Mouse (Mus musculus): ENCODE data around the gene Plin3. TPM values are rescaled to one million over a fixed set of nuclear protein-coding genes. Genes with fewer than 3 reads are reported as not detected.
"Not testable (repeated sequence)": the region's sequence is repeated elsewhere in the genome, so short reads cannot be mapped to it uniquely, and the experiment has no call there.

Plin3 gene
- polyA plus RNA-seq, 2 experiments from 2014 or later = 31.8 to 32.1 TPM

DNA sequence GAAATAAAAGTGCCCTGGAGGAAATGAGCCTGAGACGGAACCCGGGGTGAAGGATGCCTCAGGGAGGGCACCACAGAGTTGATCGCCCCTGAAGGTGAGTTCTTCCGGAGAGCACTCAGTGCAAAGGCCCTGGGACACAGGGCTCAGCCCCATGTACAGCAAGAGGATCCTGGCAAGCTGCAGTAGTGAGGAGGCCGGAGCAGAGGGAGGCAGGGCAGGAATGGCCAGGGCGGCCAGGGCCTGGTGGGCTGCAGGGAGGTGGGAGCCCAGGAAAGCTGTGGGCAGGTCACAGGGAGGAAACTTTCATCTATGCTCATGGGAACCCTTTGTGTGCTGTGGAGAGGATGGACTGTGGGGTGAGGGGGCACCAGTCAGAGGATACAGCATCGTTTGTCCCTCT, 19.2 kb downstream of the Plin3 start:
- ATAC-seq = no peak

DNA sequence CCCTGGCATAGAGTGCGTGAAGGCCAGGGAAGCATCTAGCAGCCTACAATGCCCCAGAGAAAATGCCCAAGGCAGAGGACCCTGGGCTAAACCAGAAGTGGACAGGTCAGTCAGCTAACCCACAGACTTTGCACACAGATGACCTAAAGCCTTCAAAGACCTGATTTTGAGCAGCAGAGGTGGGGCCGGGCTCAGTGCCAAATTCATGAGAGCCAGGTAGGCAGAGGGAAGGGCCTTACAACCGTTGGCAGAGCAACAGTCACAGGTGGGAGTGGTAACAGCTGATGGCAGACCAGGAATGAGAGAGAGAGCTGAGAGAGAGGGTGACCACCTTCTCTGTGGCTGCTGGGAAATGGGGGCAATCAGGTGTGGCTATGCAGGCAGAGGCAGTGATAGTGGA, 20.0 kb downstream of the Plin3 start:
- no peak for ATAC-seq

DNA sequence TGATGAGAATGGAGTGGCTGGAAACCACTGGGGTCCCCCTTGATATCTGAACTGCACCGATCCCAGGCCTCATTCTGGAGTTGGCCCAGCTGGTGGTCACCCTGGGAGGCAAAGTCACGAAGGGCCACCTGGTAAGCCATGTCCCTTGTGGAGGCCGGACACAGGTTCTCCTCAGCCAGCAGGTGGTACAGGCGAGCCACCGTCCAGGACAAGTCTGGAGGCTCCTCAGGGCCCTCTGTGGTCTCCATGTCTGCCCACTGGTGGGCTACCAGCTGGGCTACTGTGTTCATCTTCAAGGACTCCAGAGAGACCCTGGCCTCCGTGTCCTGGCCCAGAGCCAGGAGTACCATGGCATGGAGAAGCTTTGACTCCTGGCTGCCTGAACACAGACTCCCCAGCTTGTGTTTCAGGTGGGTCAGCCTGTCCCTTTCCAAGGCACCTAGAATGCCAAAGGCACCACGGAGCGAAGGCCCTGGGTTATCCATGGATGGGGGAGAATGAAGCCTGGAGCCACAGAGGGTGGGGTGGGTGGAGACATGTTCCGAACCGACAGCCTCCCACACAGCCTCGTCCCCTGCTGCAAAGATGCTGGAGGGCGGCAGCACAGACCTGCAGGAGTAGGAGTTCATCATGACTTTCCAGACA, 20.9 kb downstream of the Plin3 start:
- ATAC-seq = no peak

DNA sequence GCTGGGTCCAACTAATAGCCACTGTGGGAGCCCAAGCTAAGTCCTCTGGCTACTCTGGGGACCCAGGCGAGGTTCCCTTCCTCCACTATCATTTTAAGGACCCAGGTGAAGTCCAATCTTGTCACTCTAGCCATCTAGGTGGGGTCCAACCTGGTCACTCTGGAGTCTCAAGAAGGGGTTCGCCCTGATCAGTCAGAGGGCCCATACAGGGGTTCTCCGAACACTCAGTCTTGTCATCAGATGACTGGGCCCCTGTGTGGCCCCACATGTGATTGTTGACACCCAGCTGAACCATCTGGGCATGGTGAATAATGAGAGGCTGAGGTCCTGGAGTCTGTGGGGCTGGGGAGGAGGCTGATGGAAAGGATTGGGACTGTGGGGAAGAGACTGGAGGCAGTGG, 22.9 kb downstream of the Plin3 start:
- ATAC-seq = no peak

DNA sequence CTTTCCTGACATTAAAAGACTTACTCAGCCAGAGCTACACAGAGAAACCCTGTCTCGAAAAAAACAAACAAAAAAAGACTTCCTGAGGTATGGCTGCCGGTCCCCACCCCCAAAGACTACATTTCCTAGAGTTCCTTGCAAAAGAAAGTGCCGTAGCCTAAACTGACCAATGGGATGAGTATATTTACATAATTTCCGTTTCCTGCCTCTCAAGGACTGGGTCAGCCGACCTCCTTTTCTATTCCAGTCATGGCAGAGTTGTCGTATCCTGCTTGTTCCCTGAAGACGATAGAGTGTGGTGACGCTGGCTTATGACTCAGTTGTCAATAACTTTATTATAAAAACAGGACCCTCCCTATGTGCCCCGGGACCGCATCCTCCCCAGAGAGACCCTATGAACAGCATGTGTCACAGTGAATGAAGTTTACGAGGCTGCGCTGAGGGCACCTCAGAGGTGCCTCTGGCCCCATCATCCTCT, 23.5 kb downstream of the Plin3 start:
- peak; percentile 96 for ATAC-seq

DNA sequence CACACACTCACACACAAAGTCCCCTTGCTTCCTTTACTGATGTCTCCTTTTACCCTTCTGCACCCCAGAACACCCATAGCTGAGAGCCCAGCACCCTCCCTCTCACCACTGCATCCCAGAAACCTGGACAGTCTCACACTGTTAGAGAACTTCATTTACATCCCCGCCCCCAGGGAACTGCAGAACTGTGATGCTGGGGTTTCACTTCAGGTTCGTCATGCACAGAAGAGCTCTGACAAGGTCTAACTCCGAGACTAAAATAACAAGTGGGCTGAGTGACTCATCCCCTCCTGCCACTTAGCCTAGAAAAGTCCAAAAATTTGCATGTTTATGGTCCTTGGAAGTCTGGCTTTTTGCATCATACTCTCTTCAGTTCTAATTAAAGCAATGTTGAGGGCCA, 26.4 kb downstream of the Plin3 start:
- no peak for ATAC-seq

DNA sequence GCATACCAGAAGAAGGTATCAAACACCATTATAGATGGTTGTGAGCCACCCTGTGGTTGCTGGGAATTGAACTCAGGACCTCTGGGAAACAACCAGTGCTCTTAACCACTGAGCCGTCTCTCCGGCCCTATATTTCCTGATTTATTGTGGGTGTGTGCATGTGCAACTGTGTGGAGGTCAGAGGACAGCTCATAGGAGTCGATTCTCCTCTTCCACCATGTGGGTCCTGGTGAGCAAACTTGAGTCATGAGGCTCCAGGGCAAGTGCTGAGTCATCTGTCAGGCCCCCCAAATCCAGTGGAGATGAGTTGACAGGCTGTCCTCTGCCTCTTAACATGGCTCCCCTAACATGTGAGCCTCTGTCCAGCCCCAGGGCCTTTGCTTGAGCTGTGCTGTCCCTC, 26.8 kb downstream of the Plin3 start:
- no peak for ATAC-seq

DNA sequence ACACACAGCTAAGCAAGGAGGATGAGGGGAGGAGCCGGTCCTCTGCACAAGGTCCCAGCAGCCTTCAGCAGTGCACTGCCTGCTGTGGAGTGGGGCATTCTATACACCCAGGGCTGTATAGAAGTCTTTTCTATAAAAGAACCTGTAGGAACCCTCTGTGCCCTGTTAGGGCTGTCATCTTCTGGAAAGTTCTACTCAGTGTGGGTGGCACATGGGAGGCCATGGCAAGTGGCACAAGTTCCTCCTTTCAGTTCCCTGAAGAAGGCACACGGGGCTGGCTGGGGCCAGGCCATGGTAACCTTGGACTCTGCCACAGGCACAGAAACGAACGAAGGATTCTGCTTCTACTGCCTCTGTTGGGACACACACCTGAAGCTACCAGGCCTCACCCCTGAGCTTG, 27.7 kb downstream of the Plin3 start:
- no peak for ATAC-seq

DNA sequence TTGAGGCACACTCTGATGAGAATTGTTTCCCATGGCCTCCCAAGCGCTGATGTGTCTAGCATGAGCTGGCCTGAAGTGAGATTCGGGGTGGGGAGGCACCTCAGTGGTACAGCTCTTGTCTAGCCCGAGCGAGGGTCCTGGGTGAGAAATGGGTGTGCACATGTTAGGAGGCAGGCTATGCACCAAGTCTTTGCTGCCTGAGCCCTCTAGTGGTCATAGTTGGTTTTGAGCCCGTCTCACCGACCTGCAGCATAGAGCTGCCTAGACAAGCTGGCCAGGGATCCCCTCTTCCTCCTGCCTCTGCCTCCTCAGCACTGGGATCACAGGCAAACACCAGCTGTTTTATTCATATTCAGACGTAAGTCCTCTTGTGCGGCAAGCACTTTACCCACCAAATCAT, 28.7 kb downstream of the Plin3 start:
- ATAC-seq = peak; percentile 89

DNA sequence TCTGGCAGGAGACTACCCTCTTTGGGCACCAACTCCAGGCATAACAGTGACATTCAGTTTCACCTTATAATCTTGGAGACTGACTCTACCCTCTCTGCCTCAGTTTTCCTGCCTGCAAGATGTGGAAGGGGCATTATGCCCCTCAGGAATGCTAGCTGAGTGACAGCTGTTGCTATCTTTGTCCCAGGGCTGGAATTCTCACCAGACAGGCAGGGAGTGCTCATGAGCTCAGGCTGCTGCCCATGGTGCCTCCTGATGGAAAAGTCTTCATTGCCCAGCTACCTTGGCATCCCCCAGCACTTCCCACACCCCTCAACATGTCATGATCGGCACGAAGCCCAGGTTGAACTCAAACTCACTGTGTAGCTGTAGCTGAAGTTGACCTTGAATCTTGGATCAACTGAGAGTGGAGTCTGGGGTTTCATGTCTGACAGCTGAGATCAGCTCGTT, 30.0 kb downstream of the Plin3 start:
- ATAC-seq = no peak

DNA sequence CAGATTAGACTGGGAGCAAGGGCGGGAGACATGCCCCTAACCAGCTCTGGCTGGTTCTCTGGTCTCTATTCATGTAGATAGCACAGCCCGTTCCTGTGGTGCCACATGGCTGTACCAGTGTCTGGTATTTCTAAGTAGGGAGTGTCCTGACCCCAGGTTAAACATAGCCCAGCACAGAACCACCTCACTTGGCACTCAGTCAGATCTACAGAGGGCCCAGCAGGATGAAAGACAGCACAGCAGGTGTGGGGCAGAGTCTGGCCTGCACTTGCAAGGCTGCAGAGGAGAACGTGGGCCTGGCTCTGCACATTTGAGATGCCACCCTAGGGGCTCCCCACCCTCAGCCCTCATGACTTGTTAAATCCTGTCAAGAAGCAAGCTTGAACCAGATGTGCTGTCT, 31.5 kb downstream of the Plin3 start:
- ATAC-seq = no peak

DNA sequence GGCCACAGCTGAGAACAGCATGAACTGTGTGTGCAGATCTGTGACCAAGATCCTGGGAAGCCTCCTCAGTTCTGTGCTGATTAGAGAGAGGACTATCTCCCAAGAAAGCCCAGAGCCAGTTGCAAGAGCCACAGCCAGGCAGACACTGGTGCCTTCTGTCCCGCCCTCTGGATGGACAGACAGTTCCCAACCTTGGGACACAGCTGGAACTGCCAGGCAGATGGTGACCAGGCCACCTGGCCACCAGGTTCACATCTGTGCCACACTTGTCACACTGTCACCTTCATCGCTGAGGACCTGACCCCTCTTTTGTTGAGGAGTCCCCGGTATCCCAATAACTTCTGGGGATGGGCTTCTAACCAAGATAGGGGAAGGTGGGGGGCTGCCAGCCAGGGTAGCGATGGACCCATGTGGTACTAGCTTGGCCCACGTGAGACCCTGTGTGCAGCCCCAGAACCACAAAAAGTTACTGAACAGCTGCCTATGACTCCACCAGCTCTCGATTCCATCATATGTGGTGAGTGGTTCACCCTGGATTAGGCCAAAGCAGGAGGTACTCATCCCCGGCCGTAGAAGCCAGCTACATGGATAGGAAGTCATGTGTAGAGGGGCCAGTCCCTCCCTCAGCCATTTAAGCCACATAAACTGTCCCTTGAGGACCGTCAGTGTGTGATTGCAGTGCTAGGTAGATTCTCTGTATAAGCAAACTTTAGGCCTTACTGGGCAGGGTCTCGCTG, 33.2 kb downstream of the Plin3 start:
- ATAC-seq = no peak

DNA sequence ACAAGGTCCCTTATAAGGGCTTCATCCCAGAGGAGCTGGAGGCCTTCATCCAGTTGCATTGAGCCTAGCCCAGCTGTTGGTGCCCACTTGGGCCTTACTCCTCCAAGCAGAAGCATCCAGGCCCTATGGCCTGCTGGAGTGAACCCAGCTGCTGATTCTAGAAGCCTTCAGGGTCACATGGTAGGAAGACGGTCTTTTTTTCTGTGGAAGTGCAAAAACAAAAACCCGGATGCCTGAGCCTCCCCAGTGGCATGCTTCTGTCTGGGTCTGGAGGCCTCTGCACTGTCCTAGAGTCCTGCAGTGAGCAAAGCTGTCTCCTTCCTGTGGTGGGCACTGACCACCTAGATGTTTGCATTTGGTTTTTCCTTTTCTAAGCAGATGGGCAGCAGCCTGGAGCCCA, 33.9 kb downstream of the Plin3 start:
- not testable (repeated sequence) for ATAC-seq

DNA sequence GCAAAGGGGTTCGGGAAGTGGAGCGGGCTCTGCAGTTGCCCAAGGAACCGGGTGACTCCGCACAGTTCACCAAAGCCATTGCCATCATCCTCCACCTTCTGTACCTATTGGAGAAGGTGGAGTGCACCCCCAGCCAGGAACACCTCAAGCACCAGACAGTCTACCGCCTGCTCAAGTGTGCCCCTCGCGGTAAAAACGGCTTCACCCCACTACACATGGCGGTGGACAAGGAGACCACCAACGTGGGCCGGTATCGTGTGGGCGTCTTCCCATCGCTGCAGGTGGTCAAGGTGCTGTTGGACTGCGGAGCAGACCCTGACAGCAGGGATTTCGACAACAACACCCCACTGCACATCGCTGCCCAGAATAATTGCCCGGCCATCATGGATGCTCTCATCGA, 34.4 kb downstream of the Plin3 start:
- not testable (repeated sequence) for ATAC-seq

DNA sequence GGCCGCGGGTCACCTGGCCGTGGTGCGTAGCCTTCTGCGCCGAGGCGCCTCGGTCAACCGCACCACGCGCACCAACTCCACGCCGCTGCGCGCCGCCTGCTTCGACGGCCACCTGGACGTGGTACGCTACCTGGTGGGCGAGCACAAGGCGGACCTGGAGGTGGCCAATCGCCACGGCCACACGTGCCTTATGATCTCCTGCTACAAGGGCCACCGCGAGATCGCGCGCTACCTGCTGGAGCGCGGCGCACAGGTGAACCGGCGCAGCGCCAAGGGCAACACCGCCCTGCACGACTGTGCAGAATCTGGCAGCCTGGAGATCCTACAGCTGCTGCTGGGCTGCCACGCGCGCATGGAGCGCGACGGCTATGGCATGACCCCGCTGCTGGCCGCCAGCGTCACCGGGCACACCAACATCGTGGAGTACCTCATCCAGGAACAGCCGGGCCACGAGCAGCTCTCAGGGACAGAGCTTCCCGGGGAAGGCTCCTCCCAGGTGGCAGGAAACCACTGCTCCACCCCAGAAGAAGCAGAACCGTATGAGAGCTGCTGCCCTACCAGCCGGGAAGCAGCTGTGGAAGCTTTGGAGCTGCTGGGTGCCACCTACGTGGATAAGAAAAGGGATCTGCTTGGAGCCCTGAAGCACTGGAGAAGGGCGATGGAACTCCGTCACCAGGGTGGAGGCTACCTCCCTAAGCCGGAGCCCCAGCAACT, 35.3 kb downstream of the Plin3 start:
- ATAC-seq = no peak

DNA sequence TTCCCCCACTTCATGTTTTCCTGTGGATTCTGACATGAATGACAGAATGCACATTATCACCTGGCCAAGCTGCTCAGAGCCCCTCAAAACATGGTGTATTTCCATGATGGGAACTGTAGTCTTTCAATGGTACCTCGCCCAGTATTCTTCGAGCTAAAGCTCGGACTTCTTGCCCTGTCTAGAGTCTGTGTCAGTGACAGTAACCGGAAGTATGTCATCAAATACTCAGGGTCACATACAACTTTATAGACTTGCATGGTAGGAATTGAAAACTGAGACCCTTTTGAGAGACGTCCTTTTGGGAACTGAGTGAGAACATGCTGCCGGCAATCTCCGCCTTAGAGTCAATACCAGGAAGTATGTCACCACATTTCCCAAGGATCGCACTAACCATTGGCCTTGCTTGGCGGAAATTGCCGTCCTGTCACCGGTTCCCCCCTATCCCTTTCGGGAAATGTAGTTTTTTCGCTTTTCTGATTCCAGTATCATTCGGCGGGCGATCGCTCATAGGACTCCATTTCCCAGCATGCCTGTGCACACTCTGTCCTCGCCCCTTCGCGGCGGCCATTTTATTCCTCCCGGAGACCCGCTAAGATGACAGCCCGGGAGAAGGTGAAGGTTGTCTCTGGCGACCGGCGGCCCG, 36.3 kb downstream of the Plin3 start, which contains the start of gene Fem1a:
Gene Fem1a, plus strand, starts transcription at position 572 of the 643 bp plus-strand sequence.
- ATAC-seq = peak; percentile 87

DNA sequence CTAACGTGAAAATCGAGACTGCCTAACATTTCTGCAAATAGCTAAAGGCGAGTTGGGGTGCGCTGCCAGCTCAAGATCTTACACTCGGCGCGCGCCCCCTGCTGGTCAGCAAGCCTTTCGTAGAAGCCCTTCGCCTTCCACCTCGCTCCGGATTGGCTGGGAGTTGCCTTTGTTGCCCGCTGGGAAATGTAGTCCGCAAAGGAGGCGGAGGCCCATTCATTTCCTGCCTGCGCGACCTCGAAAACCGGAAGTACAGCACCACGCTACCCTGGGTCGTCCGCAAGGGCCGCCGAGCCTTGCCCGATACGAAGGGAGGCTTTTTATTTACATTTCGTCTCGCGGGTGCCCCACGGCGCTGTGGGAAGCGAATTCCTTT, 36.8 kb downstream of the Plin3 start:
- ATAC-seq = peak; percentile 84

DNA sequence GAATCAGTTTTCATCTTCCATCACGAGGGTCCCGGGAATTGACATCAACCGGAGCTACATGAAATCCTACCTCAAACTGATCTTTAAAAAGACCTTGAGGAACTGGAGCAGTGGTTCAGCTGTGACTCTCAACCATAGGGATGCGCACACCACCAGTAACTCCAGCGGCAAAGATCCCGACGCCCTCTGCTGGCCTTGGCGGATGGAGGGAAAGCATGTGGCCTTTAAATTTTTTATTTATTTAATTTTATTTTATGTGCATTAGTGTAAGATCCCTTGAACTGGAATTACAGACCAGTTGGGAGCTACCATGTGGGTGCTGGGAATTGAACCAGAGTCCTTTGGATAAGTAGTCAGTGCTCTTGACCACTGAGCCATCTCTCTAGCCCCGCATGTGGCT, 37.2 kb downstream of the Plin3 start:
- ATAC-seq = no peak

DNA sequence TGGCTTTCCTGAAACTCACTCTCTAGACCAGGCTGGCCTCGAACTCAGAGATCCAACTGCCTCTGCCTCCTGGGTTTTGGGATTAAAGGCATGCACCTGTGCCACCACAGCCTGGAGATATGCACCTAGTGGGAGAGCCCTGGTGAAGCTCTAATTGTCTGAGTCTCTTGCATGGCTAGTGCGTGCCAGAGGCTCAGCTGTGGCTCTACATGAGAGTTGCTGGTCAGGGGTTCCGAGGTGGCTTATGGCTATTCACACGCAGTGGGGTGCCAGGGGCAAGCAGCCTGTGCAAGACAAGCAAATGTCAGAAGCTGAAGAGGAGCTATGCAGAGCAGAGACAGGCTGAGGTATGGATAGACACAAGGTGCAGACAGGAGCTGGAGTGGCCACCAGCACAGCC, 38.0 kb downstream of the Plin3 start:
- ATAC-seq = no peak

DNA sequence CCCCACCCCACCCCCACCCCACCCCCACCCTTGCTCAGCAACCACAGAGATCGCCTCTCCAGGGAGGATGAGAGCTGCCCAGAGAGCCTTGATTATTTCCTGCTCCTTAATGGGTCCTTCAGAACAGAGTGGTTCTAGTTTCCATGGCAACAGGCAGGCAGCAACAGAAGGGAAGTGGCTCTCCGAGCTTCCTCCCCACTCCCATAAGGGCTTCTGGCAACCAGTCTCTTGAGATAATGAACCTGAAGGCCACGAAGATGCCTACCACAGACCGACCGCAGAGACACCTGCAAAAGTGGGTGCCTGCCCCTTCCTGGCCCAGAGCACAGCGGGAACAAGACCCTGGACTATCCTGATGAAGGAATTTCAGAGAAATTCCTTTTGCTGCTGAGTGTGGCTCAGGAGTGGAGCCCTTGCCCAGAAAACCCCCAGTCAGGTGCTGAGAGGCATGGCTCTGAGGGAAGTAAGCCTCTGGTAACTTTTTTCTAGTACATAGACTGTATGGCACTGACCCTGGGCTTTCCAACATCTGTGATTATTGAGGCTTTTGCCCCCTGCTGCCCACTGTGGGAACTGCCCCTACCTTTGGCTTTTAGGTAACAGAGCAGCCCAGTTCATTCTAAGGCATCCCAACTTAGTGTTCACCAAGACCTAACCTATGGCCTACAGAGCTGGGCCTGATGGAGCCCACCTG, 41.4 kb downstream of the Plin3 start:
- peak; percentile 33 for ATAC-seq

DNA sequence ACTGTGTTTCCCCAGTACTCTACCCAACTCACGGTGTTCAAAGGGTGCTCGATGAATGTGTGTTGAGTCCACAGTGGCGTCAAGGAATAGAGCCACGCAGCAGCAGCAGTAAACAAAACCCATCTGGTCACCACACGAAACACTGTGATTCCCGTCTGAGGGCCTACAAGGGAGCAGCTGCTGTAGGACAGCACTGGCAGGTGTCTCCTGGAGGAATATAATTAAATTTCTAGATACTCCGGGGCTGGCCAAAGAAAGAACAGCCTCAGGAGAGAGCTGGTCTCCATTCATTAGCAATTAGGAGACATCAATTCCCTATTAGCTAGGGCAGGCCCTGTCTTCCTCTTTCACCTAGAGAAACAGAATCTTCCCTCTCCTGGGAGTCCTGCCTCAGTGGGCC, 47.1 kb downstream of the Plin3 start:
- ATAC-seq = no peak

Data from CD4-positive, CD25-positive, alpha-beta regulatory T cell, adult 4 months (primary cell).